Mouse (Mus musculus): ENCODE results near the gene Tmem150c. TPM values are rescaled to one million over a fixed set of nuclear protein-coding genes. Genes with fewer than 3 reads are reported as not detected.

The Tmem150c gene
- polyA plus RNA-seq, 1 experiment from 2014 or later = 51.9 TPM

DNA sequence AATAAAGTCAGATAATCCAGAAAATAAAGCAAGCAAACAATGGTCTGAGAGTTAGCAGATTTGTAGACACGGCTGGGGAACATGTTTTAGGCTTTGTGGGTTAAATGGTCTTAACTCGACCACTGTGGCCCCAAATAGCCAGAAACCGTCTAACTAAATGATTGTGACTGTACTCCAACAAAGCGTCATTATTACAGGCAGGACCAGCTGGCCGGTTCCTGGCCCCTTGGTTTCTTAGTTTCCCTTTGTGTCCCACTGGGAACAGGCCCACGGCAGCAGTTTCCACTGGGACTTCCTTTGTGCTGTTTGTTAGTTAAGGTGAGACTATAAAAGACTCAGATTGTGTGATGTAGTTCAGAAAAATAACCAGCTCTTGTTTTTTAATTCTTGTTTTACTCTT is 100.9 kb downstream of the Tmem150c start:
- Histone ChIP-seq H3K27ac (ENCODE audit: low read length) (no peak overlapping the region), H3K9ac (ENCODE audit: low read depth, low read length) (no peak overlapping the region), H3K9me3 (replicated peaks; ENCODE audit: control insufficient read depth, low read length, poor library complexity, severe bottlenecking) (no peaks in the 10 kb centered on the region), H3K4me3 (ENCODE audit: low read depth, low read length) (no peak overlapping the region), H3K27me3 (ENCODE audit: control insufficient read depth, insufficient read depth, low read depth, low read length) (no peaks in the 10 kb centered on the region), H3K4me1 (ENCODE audit: control insufficient read depth, insufficient read depth, low read length) (peaks cover 18% of the 10 kb centered on the region), H3K36me3 (ENCODE audit: control insufficient read depth, insufficient read depth, low read length) (peaks cover 22% of the 10 kb centered on the region), H3K4me2 (ENCODE audit: low read length) (no peak overlapping the region)
- ATAC-seq = no peak
- 39% methylated on average over 6 of the region's 6 CpGs for WGBS

- 75% methylated on average over 12 of the region's 15 CpGs for WGBS
- H3K9me3 ChIP-seq (replicated peaks; ENCODE audit: control insufficient read depth, low read length, poor library complexity, severe bottlenecking) = no peaks in the 10 kb centered on the region
- H3K4me3 ChIP-seq (ENCODE audit: low read depth, low read length) = no peak overlapping the region
- no peak; the same call in 1 of the 2 replicates for ATAC-seq
- H3K27ac ChIP-seq (ENCODE audit: low read length) = no peak overlapping the region; the same call in 1 of the 2 replicates
- no peak overlapping the region for H3K9ac ChIP-seq (ENCODE audit: low read depth, low read length)
- H3K27me3 ChIP-seq (ENCODE audit: control insufficient read depth, insufficient read depth, low read depth, low read length) = no peaks in the 10 kb centered on the region
- peaks cover 15% of the 10 kb centered on the region for H3K36me3 ChIP-seq (ENCODE audit: control insufficient read depth, insufficient read depth, low read length)
- H3K4me1 ChIP-seq (ENCODE audit: control insufficient read depth, insufficient read depth, low read length) = peaks cover 18% of the 10 kb centered on the region
- H3K4me2 ChIP-seq (ENCODE audit: low read length) = no peak overlapping the region
These were observed 102.0 kb downstream of the Tmem150c start for GRCm38 (mm10) chr5:100057461-100058209.

GRCm38 (mm10) chr5:100055866-100056369 is 103.7 kb downstream of the Tmem150c start:
- no peak overlapping the region for H3K4me2 ChIP-seq (ENCODE audit: low read length)
- no peak overlapping the region for H3K4me3 ChIP-seq (ENCODE audit: low read depth, low read length)
- H3K4me1 ChIP-seq (ENCODE audit: control insufficient read depth, insufficient read depth, low read length) = peaks cover 18% of the 10 kb centered on the region
- no peaks in the 10 kb centered on the region for H3K9me3 ChIP-seq (replicated peaks; ENCODE audit: control insufficient read depth, low read length, poor library complexity, severe bottlenecking)
- no peak overlapping the region for H3K9ac ChIP-seq (ENCODE audit: low read depth, low read length)
- H3K27ac ChIP-seq (ENCODE audit: low read length) = no peak overlapping the region
- 86% methylated on average over 5 of the region's 5 CpGs for WGBS
- peaks cover 3% of the 10 kb centered on the region; the same call in 1 of the 2 replicates for H3K36me3 ChIP-seq (ENCODE audit: control insufficient read depth, insufficient read depth, low read length)
- ATAC-seq = no peak
- no peaks in the 10 kb centered on the region for H3K27me3 ChIP-seq (ENCODE audit: control insufficient read depth, insufficient read depth, low read depth, low read length)

DNA sequence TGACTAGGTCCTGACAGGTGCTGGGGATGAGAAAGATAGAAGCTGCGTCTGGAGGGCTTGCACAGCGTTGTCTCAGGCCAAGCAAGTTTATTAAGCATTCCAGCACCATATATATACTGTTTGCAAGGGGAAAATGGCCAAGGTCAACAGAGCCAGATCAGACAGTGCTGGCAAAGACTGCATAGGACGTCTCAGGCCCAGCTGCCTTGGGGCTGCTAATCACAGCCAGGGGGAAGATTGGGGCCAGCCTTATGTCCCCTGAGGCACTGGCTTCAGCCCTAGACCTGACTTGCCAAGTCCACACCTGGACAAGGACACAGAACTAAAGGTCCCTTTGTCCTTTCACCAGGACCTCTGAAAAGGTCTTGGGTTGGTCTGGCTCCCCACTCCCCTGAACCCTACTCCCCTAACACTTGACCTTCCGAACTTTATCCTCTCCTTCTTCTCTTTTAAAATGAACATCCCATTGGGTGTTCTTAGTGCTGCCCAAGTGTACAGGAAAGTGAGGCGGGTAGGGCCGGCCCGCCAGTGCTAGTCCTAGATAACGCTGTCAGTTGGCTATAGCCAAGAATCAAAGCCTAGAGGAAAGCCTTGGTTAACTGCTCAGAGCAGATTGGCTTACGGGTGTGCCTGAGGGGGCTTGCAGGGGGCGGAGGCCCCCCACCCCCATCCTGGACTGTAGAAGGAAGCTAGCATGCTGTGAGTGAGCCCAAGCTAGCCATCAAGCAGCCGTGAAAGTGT is 104.6 kb downstream of the Tmem150c start:
- peaks cover 18% of the 10 kb centered on the region for H3K4me1 ChIP-seq (ENCODE audit: control insufficient read depth, insufficient read depth, low read length)
- no peak overlapping the region for H3K27ac ChIP-seq (ENCODE audit: low read length)
- no peaks in the 10 kb centered on the region for H3K27me3 ChIP-seq (ENCODE audit: control insufficient read depth, insufficient read depth, low read depth, low read length)
- H3K4me2 ChIP-seq (ENCODE audit: low read length) = no peak overlapping the region
- no peak for ATAC-seq
- 81% methylated on average over 11 of the region's 11 CpGs for WGBS
- no peaks in the 10 kb centered on the region for H3K9me3 ChIP-seq (replicated peaks; ENCODE audit: control insufficient read depth, low read length, poor library complexity, severe bottlenecking)
- H3K36me3 ChIP-seq (ENCODE audit: control insufficient read depth, insufficient read depth, low read length) = no peaks in the 10 kb centered on the region; the same call in 1 of the 2 replicates
- no peak overlapping the region for H3K9ac ChIP-seq (ENCODE audit: low read depth, low read length)
- H3K4me3 ChIP-seq (ENCODE audit: low read depth, low read length) = no peak overlapping the region

DNA sequence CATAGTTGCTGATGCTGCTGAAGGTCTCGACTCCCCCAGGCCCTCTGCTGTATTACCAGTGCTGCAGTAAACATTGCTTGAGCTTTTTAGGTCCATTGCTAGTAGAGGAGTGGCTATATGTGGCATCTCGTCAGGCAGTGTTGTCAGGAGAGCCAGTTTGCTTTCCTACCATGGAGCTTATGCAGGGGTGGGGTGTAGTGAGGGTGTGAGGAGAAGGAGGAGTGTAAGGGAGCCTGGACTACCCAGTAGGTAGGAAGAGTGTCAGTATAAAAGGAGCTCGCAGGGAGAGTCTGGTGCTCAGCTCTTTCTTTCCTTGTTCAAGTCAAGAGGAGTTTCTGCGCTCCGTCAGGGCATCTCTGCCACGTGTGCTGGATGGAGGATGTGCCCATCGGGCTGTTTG is 106.9 kb downstream of the Tmem150c start:
- 90% methylated on average over 7 of the region's 7 CpGs for WGBS

DNA sequence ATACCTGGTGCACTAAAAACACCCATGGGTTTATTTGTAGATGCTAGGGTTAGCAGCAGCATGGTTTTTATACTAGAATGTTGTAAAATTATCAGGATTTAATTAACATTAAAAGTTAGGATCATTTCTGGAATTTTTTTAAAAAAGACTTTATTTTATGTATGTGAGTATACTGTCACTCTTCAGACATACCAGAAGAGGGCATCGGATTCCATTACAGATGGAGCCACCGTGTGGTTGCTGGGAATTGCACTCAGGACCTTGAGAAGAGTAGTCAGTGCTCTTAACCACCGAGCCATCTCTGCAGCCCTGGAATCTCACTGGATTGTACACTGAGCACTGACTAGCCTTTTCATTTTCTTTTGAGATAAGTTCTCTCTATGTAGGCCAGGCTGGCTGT is 109.7 kb downstream of the Tmem150c start:
- ATAC-seq = no peak
- no peaks in the 10 kb centered on the region for H3K36me3 ChIP-seq (ENCODE audit: control insufficient read depth, insufficient read depth, low read length)
- H3K27ac ChIP-seq (ENCODE audit: low read length) = no peak overlapping the region
- H3K9me3 ChIP-seq (replicated peaks; ENCODE audit: control insufficient read depth, low read length, poor library complexity, severe bottlenecking) = no peaks in the 10 kb centered on the region
- H3K4me1 ChIP-seq (ENCODE audit: control insufficient read depth, insufficient read depth, low read length) = peaks cover 17% of the 10 kb centered on the region
- no peaks in the 10 kb centered on the region for H3K27me3 ChIP-seq (ENCODE audit: control insufficient read depth, insufficient read depth, low read depth, low read length)
- 86% methylated on average over 3 of the region's 3 CpGs for WGBS
- H3K9ac ChIP-seq (ENCODE audit: low read depth, low read length) = no peak overlapping the region
- H3K4me2 ChIP-seq (ENCODE audit: low read length) = no peak overlapping the region
- H3K4me3 ChIP-seq (ENCODE audit: low read depth, low read length) = no peak overlapping the region

More for the DNA sequence above, 106.9 kb downstream of the Tmem150c start:
- Histone ChIP-seq H3K9me3 (replicated peaks; ENCODE audit: control insufficient read depth, low read length, poor library complexity, severe bottlenecking) (no peaks in the 10 kb centered on the region), H3K27ac (ENCODE audit: low read length) (no peak overlapping the region), H3K36me3 (ENCODE audit: control insufficient read depth, insufficient read depth, low read length) (no peaks in the 10 kb centered on the region), H3K4me3 (ENCODE audit: low read depth, low read length) (no peak overlapping the region), H3K4me2 (ENCODE audit: low read length) (no peak overlapping the region), H3K9ac (ENCODE audit: low read depth, low read length) (no peak overlapping the region), H3K27me3 (ENCODE audit: control insufficient read depth, insufficient read depth, low read depth, low read length) (no peaks in the 10 kb centered on the region), H3K4me1 (ENCODE audit: control insufficient read depth, insufficient read depth, low read length) (peaks cover 17% of the 10 kb centered on the region)
- ATAC-seq = no peak

DNA sequence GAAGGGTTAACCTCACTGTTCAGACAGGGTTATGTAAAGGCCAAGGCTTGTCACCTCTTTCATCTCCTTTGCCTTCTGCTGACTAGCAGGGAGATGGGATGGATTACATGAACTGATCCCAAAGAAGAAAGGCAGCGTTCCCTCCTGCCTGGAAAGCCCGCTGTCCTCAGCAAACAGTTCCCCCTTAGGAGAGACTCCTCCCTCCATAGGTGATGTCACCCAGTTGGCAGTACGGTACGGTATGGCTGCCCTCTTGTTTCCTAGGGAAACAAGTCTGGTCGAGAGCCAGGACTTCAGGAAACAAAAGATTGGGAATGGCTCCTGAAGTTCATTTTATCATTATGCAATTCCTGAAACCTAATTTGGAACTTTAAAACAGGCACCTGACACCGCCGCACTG is 111.7 kb downstream of the Tmem150c start:
- Histone ChIP-seq H3K4me3 (ENCODE audit: low read depth, low read length) (no peak overlapping the region), H3K9me3 (replicated peaks; ENCODE audit: control insufficient read depth, low read length, poor library complexity, severe bottlenecking) (no peaks in the 10 kb centered on the region), H3K27ac (ENCODE audit: low read length) (no peak overlapping the region), H3K27me3 (ENCODE audit: control insufficient read depth, insufficient read depth, low read depth, low read length) (no peaks in the 10 kb centered on the region), H3K36me3 (ENCODE audit: control insufficient read depth, insufficient read depth, low read length) (no peaks in the 10 kb centered on the region), H3K4me2 (ENCODE audit: low read length) (no peak overlapping the region), H3K4me1 (ENCODE audit: control insufficient read depth, insufficient read depth, low read length) (peaks cover 20% of the 10 kb centered on the region), H3K9ac (ENCODE audit: low read depth, low read length) (no peak overlapping the region)
- WGBS = 35% methylated on average over 7 of the region's 7 CpGs
- no peak for ATAC-seq

GRCm38 (mm10) chr5:100047143-100047640 is 112.4 kb downstream of the Tmem150c start:
- no peak overlapping the region for H3K4me3 ChIP-seq (ENCODE audit: low read depth, low read length)
- H3K4me2 ChIP-seq (ENCODE audit: low read length) = no peak overlapping the region
- H3K27ac ChIP-seq (ENCODE audit: low read length) = no peak overlapping the region
- H3K27me3 ChIP-seq (ENCODE audit: control insufficient read depth, insufficient read depth, low read depth, low read length) = no peaks in the 10 kb centered on the region
- no peaks in the 10 kb centered on the region for H3K36me3 ChIP-seq (ENCODE audit: control insufficient read depth, insufficient read depth, low read length)
- no peak for ATAC-seq
- H3K9ac ChIP-seq (ENCODE audit: low read depth, low read length) = no peak overlapping the region
- WGBS = 50% methylated on average over 8 of the region's 8 CpGs
- no peaks in the 10 kb centered on the region for H3K9me3 ChIP-seq (replicated peaks; ENCODE audit: control insufficient read depth, low read length, poor library complexity, severe bottlenecking)
- H3K4me1 ChIP-seq (ENCODE audit: control insufficient read depth, insufficient read depth, low read length) = peaks cover 20% of the 10 kb centered on the region

DNA sequence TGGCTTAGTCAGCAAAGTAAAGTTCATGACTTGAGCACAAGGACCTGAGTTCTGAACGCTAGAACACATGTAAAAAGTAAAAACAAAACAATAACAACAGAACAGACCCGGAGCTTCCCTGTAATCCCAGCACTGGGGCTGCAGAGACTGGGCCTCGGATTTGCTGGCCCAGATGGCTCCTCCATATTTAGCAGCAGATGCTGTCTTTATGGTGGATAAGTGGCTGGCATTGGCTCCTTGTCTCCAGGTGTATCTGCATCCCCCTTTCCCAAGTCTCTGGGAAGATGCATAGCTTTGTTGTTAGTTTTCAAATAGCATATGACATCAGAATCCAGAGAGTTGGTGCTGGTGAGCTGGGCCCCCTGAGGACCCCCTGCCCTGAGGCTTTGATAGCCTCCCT is 113.5 kb downstream of the Tmem150c start:
- Histone ChIP-seq H3K27me3 (ENCODE audit: control insufficient read depth, insufficient read depth, low read depth, low read length) (no peaks in the 10 kb centered on the region), H3K9ac (ENCODE audit: low read depth, low read length) (no peak overlapping the region), H3K9me3 (replicated peaks; ENCODE audit: control insufficient read depth, low read length, poor library complexity, severe bottlenecking) (no peaks in the 10 kb centered on the region), H3K27ac (ENCODE audit: low read length) (no peak overlapping the region), H3K4me2 (ENCODE audit: low read length) (no peak overlapping the region), H3K4me1 (ENCODE audit: control insufficient read depth, insufficient read depth, low read length) (peaks cover 27% of the 10 kb centered on the region), H3K36me3 (ENCODE audit: control insufficient read depth, insufficient read depth, low read length) (no peaks in the 10 kb centered on the region), H3K4me3 (ENCODE audit: low read depth, low read length) (no peak overlapping the region)
- 76% methylated on average over 3 of the region's 3 CpGs for WGBS
- ATAC-seq = no peak

Measured in midbrain, embryonic 16.5 days (tissue).